Comparison of ENCODE assay signal across 7 mouse cellular contexts in the genomic region with DNA sequence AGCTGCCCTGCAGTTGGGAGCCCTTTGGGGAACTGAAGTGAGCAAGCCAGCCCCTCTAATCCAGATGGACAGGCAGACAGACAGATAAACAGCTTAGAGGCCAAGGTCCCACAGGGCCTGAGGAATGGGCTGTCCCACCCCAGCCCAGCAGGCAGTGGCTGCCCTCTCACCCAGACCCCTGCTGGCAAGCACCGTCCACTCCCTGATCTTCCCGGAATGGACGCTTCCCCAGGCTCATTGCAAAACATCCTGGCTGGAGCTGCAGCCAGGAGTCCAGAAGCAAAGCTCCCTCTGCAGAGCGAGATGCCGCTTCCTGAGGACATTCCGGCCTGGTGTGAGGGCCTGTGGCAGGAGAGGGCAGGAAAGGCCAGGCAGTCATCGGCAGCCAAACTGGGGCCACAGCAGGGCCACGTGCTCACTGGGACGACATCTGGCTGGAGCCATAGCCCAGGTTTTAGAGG.
DNase-seq lines count a peak whose midpoint lies in the region; ATAC-seq lines count a peak whose summit lies in the region.

No protein-coding gene starts in this region.

- H3K9me3 ChIP-seq in forebrain, embryonic 12.5 days = no peaks in the 10 kb centered on the region
- no peaks in the 10 kb centered on the region for H3K9me3 ChIP-seq in midbrain, embryonic 10.5 days (replicated peaks)

- H3K27me3 ChIP-seq in forebrain, embryonic 12.5 days = peaks cover 74% of the 10 kb centered on the region
- peaks cover 49% of the 10 kb centered on the region for H3K27me3 ChIP-seq in midbrain, embryonic 10.5 days (ENCODE audit: low read depth, poor library complexity, severe bottlenecking)

- peak overlapping the region; percentile 30; the same call in 1 of the 2 replicates for H3K9ac ChIP-seq in forebrain, embryonic 12.5 days

- no peak; the same call in 1 of the 2 replicates for ATAC-seq in forebrain, embryonic 12.5 days (ENCODE audit: low FRiP score)

- intact Hi-C loops in heart, postnatal 14 days (cut with DNase I) = loop anchor here (2.0 kb wide), 1 partner anchor 152 kb away; no protein-coding TSS in a partner anchor

- no peak overlapping the region for H3K4me3 ChIP-seq in forebrain, embryonic 12.5 days (replicated peaks)
- H3K4me3 ChIP-seq in midbrain, embryonic 10.5 days = peak overlapping the region; percentile 21; the same call in 1 of the 2 replicates

- no peak overlapping the region; the same call in 1 of the 2 replicates for H3K4me2 ChIP-seq in forebrain, embryonic 12.5 days

- H3K27ac ChIP-seq in forebrain, embryonic 12.5 days = peak overlapping the region; percentile 69
- peak overlapping the region; percentile 87 for H3K27ac ChIP-seq in midbrain, embryonic 10.5 days (replicated peaks)

- peaks cover 31% of the 10 kb centered on the region for H3K4me1 ChIP-seq in forebrain, embryonic 12.5 days
- peaks cover 63% of the 10 kb centered on the region for H3K4me1 ChIP-seq in midbrain, embryonic 10.5 days

- DNase-seq in brain, adult 2 months (ENCODE audit: low read depth, low spot score) = peak; percentile 49
- peak; percentile 82 to 85 for DNase-seq in heart, postnatal 14 days
- DNase-seq in kidney, postnatal 36 days = peak; percentile 76 to 86
- DNase-seq in midbrain, embryonic 10.5 days (ENCODE audit: low spot score) = peak; percentile 74
- peak; percentile 60 for DNase-seq in testis, postnatal 14 days (ENCODE audit: low spot score)
- DNase-seq in left cerebral cortex, adult 11 months (ENCODE audit: low spot score) = no peak

- H3K36me3 ChIP-seq in forebrain, embryonic 12.5 days (replicated peaks) = no peaks in the 10 kb centered on the region
- H3K36me3 ChIP-seq in midbrain, embryonic 10.5 days = no peaks in the 10 kb centered on the region

- WGBS in forebrain, embryonic 12.5 days = 12% methylated on average over 9 of the region's 9 CpGs
- WGBS in midbrain, embryonic 10.5 days = 4% methylated on average over 9 of the region's 9 CpGs
